Mouse (Mus musculus) left cerebral cortex, postnatal 25 days (tissue): ENCODE results near the gene Daam1. TPM values are rescaled to one million over a fixed set of nuclear protein-coding genes. Genes with fewer than 3 reads are reported as not detected.

Experiments
- DNase-seq, 2 experiments: peaks; one replicate each; pipeline ENCODE4 v3.0.0; 2022; ENCODE audit warnings: low spot score in 2 of 2, mixed read lengths in 1 of 2
- intact Hi-C: fragments of 180-260 bp; cut with DNase I; formaldehyde crosslinking; loops from one replicate; pipeline ENCODE4 v1.15.1; 2025
- total RNA-seq, 2 experiments: library from RNA; stranded (reverse); gene quantifications; 2 replicates each; pipeline ENCODE4 v1.2.3; 2021

Daam1 gene
- total RNA-seq, 2 experiments from 2014 or later = 53.7 to 54.7 TPM

- peak in 1 of 2 experiments; percentile 59 for DNase-seq
- intact Hi-C loops = no loop called here
These were observed 119.4 kb downstream of the Daam1 start for GRCm38 (mm10) chr12:71950095-71950877.

GRCm38 (mm10) chr12:71954180-71954935 lies 123.5 kb downstream of the Daam1 start:
- peak; percentile 52 to 81 for DNase-seq
- intact Hi-C loops = no loop called here

- no peak for DNase-seq
- intact Hi-C loops = no loop called here
These were observed 126.1 kb downstream of the Daam1 start for GRCm38 (mm10) chr12:71956980-71957379.

- intact Hi-C loops = no loop called here
- DNase-seq = no peak
These were observed 126.6 kb downstream of the Daam1 start for GRCm38 (mm10) chr12:71957496-71957895.

GRCm38 (mm10) chr12:71959351-71959991 lies 128.6 kb downstream of the Daam1 start:
- intact Hi-C loops = no loop called here
- no peak for DNase-seq

GRCm38 (mm10) chr12:71961671-71962070 lies 130.8 kb downstream of the Daam1 start:
- intact Hi-C loops = no loop called here
- no peak for DNase-seq

GRCm38 (mm10) chr12:71962616-71963015 lies 131.7 kb downstream of the Daam1 start:
- intact Hi-C loops = no loop called here
- peak in 1 of 2 experiments; percentile 33 for DNase-seq

- intact Hi-C loops = no loop called here
- DNase-seq = no peak
These were observed 137.7 kb downstream of the Daam1 start for GRCm38 (mm10) chr12:71968592-71968991.

GRCm38 (mm10) chr12:71969022-71969421 lies 138.1 kb downstream of the Daam1 start:
- intact Hi-C loops = no loop called here
- DNase-seq = no peak

GRCm38 (mm10) chr12:71969439-71969838 lies 138.6 kb downstream of the Daam1 start:
- DNase-seq = no peak
- intact Hi-C loops = no loop called here

GRCm38 (mm10) chr12:71969941-71970629 lies 139.2 kb downstream of the Daam1 start:
- intact Hi-C loops = no loop called here
- peak in 1 of 2 experiments; percentile 38 for DNase-seq

- intact Hi-C loops = no loop called here
- DNase-seq = no peak
These were observed 140.1 kb downstream of the Daam1 start for GRCm38 (mm10) chr12:71970791-71971654.

- DNase-seq = no peak
- intact Hi-C loops = no loop called here
These were observed 141.2 kb downstream of the Daam1 start for GRCm38 (mm10) chr12:71972126-71972525.

- intact Hi-C loops = no loop called here
These were observed 141.9 kb downstream of the Daam1 start for GRCm38 (mm10) chr12:71972619-71973266.

GRCm38 (mm10) chr12:71973577-71973976 lies 142.7 kb downstream of the Daam1 start:
- intact Hi-C loops = no loop called here
- DNase-seq = peak in 1 of 2 experiments; percentile 50

More at GRCm38 (mm10) chr12:71972619-71973266, 141.9 kb downstream of the Daam1 start:
- DNase-seq = no peak

- intact Hi-C loops = no loop called here
These were observed 144.7 kb downstream of the Daam1 start for GRCm38 (mm10) chr12:71975626-71976025.

GRCm38 (mm10) chr12:71976361-71976960 lies 145.6 kb downstream of the Daam1 start:
- peak in 1 of 2 experiments; percentile 39 for DNase-seq
- intact Hi-C loops = no loop called here

More at GRCm38 (mm10) chr12:71975626-71976025, 144.7 kb downstream of the Daam1 start:
- DNase-seq = no peak

GRCm38 (mm10) chr12:71977364-71977763 lies 146.5 kb downstream of the Daam1 start:
- intact Hi-C loops = no loop called here
- DNase-seq = no peak
